Mouse (Mus musculus) small intestine, adult 2 months (tissue): ENCODE results near the gene Gdi1.

Source experiments
- CTCF ChIP-seq: fragments of 200-500 bp; IDR thresholded peaks from 2 replicates; pipeline ENCODE4 v1.5.1; 2012; ENCODE audit warnings: low read depth, mild to moderate bottlenecking, control low read depth, inconsistent platforms, low read length, moderate library complexity, mixed read lengths; ENCODE audit not compliant: insufficient replicate concordance, insufficient read length; ENCODE audit errors: extremely low read depth
- POLR2A ChIP-seq: fragments of 200-500 bp; IDR thresholded peaks from 2 replicates; pipeline ENCODE4 v1.6.1; 2012; ENCODE audit warnings: low read depth, mild to moderate bottlenecking, control low read depth, inconsistent platforms, low read length, moderate library complexity

GRCm38 (mm10) chrX:74283092-74283437 lies 21.7 kb upstream of the Gdi1 start:
- no peak for TF ChIP-seq CTCF
- no peak for TF ChIP-seq POLR2A
